Mouse (Mus musculus) frontal cortex, postnatal 36 days (tissue): Measurements from ENCODE around the gene Znrf1.
A peak's percentile ranks its signal among the peaks of the same experiment; 100 is the strongest.

ENCODE experiments used
- DNase-seq, 2 experiments: peaks; one replicate each; pipeline ENCODE4 v3.0.0; 2022; ENCODE audit warnings: low spot score in 2 of 2

Znrf1 gene

DNA sequence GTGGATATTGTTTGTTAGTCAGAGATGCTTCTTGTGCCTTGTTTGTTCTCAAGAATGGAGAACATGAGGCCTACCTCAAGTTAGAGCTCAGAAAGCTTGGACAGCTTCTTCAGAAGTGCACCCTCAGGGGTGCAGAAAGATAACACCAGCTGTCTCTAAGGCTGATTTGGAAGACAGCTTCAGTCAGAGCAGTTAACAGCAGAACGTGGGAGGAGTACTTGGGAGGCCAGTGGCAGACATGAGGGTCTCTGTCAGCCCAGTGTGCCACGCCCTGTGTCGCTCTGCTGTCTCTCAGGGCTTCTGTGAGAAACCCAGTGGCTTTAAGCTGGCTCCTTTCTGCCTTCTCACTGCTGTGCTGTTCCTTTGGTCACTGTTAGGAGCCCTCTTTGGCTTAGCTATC is 32.1 kb downstream of the Znrf1 start:
- DNase-seq = no peak

GRCm38 (mm10) chr8:111569926-111570325 is 34.0 kb downstream of the Znrf1 start:
- no peak for DNase-seq

DNA sequence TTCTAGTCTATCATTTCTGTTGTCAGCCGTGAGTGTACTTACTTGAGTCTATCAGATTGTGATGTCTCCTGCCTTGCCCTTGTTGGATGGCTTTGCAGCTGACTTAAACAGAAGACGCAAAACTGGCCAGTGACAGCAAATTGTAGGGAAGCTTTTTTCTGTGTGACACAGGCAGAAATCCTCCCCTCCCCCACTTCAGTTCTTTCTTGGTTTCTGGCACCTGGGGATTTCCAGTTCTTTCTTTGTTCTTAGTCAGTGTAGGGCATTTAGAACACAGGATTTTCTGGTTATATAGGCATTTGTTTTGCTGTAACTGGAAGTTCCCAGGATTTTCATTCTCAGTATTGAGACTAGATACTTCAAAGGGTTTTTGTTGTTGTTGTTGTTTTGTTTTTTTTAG is 34.5 kb downstream of the Znrf1 start:
- DNase-seq = no peak

DNA sequence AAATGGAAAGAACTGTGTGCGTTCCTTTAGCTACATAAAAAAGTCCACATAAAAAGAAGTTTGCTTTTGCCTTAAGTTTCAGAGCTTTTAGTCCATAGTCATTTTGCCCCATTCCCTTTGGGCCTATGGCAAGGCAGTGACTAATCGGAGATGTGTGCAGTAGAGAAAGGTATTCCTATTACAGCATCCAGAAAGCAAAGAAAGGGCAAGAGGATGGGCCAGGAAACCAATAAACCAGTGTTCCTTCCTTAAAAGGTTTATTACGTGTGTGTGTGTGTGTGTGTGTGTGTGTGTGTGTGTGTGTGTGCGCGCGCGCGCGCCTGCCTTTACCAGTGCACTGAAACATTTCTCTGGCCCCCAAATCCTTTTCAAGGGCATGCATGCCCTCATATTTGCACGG is 35.8 kb downstream of the Znrf1 start:
- DNase-seq = no peak

DNA sequence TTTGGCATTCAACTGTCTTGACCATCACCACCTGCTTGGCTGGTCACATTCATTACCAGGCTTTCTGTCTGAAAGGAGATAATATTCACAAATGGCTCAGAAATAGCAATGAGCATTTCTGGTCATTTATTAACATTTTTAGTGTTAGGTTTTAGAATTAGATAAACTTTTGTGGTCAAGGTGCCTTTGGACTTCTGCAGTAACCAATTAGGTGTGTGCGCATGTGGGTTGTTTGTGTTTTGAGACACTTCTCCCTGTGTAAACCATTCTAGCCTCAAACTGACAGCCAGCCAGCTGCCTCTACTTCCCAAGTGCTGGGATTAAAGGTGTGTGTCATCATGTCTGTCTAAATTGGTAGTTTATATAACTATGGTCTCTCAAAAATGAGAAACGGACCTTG is 36.5 kb downstream of the Znrf1 start:
- no peak for DNase-seq

DNA sequence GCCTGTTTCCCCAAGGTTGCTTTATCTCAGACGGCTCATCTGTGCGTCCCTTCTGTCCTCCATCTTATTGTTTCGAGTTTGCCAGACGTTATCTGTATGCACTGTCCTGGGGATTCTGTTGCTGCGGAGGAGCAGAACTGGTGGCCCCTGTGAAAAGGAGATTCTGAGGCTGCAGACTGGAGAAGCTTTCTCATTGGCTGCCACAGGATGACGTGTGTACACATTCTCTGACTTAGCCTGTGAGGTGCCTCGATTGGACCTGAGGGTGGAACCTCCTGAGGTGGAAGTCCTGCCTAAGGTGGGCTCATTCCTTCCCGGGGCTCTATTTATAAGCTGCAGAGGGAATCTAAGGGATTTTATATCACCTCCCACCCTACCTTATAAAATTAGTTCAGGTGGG is 37.7 kb downstream of the Znrf1 start:
- peak; percentile 36 to 69 for DNase-seq

GRCm38 (mm10) chr8:111574016-111574415 is 38.1 kb downstream of the Znrf1 start:
- DNase-seq = no peak

- no peak for DNase-seq
Measured at GRCm38 (mm10) chr8:111575492-111575891, 39.6 kb downstream of the Znrf1 start.

GRCm38 (mm10) chr8:111576501-111576900 is 40.6 kb downstream of the Znrf1 start:
- no peak for DNase-seq

DNA sequence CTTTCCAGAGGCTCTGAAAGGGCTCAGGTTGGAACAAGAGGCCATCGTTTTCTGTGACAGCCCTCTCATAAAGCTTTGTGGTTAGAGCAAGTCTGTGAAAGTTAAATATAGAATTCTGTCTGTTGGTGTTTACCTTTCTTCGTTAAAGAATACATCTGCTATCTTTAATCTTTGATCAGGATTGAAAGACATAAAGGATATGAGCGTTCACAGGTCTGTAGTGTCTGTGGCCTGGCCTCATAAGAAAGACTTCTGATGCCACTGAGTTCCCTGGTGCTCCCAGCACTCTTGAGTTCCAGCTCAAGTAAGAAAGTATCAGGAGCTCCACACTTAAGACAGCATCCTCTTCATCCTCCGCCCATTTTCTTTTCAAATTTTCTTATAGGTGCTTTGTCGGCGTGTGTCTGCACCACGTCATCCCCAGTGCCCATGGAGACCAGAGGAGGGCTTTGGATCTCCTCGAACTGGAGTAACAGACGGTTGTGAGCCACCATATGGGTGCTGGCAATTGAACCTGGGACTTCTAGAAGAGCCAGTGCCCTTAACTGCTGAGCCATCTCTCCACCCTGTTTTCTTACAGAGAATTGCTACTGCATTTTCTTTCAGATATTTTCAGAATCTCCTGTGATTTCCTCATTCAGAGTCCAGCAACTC is 42.1 kb downstream of the Znrf1 start:
- no peak for DNase-seq

DNA sequence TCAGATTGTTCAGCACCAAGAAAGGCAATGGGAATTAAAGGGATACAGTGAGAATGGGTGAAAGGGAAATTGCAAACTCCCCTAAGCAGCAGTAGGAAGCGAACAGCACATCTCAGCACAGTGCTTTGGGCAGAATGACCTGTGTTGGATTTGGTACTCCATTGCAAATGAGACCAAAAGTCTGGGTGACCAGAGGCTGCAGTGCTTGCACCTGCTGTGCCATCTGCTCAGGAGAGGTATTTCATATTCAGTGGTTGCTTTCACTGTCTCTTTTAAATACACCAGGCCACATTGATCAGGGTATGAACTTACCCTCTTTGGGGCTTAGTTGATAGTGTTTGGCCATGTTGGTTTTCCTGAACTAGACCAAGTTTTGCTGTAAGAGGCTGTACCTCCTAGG is 43.4 kb downstream of the Znrf1 start:
- no peak for DNase-seq

GRCm38 (mm10) chr8:111580306-111580705 is 44.4 kb downstream of the Znrf1 start:
- DNase-seq = no peak

GRCm38 (mm10) chr8:111582386-111582785 is 46.5 kb downstream of the Znrf1 start:
- DNase-seq = no peak

GRCm38 (mm10) chr8:111584946-111585345 is 49.0 kb downstream of the Znrf1 start:
- no peak for DNase-seq

DNA sequence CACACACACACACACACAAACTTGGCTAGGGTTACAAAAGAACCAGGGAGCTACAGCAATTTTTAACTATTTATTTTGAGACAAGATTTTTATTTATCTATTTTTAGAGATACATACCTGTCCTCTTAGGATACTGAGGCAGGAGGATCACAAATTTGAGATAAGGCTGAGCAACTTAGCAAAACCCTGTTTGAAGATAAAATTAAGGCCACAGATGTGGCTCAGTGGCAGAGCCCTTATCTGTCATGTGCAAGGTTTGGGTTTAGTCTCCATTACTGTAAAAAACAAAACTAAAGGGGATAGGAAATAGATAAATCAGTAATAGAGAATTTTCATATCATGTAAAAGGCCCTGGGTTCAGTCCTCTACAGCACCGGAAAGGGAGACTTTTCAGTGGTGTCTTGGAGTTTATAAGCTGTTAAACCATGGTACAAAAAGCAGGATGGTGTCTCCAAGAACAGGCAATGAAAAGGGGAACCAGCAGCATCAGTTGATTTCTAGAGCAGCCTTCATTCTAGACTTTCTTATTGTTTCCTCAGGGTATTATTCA is 51.7 kb downstream of the Znrf1 start:
- DNase-seq = no peak

GRCm38 (mm10) chr8:111588336-111588735 is 52.4 kb downstream of the Znrf1 start:
- DNase-seq = no peak

DNA sequence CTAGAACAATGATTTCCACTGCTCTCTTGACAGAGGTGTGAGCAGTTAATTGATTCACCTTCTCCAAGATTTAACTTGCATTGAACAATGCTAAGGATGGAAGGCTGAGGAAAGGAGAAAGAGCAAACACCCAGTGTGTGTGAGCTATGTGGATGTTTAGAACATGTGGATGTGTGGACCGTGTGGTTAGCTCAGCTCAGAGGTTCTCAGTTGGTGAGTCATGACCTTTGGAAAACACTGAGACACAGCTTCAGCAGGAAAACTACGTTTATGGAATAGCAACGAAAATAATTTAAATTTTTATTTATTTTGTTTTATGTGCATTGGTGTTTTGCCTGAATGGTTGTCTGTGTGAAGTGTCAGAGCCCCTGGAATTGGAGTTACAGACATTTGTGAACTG is 54.3 kb downstream of the Znrf1 start:
- no peak for DNase-seq

DNA sequence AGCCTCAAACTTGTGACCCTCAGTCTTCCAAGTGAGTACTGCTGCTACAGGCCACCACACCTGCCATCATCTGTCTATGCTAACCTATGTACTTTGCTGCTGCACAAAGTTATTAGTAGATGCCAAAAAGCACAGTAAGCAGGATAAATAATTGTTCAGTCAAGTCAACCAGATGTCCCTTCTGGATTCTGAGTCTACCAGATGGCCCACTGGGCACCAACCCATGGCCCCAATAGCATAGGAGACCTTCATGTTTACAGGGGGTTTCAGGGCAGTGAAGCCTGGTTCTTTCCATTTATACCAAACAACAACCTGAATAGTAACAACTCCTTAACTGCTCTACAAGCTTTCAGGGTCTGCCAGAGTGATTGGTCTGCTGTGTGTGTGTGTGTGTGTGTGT is 55.3 kb downstream of the Znrf1 start:
- no peak for DNase-seq

DNA sequence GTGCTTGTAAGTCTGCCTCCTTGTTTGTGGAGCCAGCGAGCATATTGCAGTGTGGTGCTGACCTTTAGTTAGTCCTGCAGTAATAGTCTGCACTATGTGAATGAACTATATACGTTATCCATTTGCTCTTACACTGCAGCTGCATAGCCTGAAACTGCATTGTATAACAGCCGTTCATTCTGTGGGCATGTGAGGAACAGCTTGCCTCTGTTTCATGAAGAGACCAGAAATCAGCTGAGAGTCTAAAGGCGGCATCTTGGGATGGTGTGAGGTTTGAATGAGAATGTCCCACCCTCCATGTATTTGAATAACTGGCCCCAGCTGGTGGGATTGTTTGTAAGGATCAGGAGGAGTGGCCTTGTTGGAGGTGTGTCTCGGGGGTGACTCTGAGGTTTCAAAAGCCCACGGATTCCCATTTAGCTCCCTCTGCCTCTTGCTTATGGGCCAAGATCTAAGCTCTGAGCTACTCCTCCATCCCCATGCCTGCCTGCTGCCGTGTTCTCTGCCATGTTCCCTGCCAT is 56.6 kb downstream of the Znrf1 start:
- DNase-seq = peak; percentile 28 to 55

DNA sequence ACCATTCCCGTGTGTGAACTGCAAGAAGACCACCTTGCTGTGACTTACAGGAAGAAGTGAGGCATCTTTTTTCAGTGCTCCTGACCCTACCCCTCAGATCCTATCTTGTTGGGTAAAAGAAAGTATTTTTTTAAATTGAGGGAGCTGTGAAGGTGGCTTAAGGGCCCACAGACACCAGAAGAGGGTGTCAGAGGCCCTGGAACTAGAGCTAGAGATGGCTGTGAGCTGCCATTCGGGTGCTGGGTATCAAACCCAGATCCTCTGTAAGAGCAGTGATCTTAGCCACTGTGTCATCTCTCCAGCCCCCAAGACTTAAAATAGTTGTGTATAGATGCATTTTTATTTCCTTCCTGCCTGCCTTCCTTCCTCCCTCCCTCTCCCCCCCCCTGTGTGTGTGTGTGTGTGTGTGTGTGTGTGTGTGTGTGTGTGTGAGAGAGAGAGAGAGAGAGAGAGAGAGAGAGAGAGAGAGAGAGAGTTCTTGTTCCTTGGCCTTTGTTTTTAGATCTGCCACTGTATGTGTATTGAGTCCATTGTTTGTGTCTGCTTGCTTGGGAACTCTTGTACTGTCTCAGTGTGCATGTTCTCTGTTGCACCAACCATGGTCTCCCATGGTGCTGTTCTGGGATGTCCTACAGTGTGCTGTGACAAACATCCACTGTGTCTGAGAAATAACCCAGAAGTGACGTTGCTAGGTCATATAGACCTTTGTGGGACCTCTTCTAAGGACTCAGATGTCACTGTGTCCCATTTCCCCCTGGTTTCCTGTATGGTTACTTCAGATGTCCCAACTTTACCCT is 58.3 kb downstream of the Znrf1 start:
- no peak for DNase-seq

GRCm38 (mm10) chr8:111594951-111595350 is 59.1 kb downstream of the Znrf1 start:
- DNase-seq = no peak

DNA sequence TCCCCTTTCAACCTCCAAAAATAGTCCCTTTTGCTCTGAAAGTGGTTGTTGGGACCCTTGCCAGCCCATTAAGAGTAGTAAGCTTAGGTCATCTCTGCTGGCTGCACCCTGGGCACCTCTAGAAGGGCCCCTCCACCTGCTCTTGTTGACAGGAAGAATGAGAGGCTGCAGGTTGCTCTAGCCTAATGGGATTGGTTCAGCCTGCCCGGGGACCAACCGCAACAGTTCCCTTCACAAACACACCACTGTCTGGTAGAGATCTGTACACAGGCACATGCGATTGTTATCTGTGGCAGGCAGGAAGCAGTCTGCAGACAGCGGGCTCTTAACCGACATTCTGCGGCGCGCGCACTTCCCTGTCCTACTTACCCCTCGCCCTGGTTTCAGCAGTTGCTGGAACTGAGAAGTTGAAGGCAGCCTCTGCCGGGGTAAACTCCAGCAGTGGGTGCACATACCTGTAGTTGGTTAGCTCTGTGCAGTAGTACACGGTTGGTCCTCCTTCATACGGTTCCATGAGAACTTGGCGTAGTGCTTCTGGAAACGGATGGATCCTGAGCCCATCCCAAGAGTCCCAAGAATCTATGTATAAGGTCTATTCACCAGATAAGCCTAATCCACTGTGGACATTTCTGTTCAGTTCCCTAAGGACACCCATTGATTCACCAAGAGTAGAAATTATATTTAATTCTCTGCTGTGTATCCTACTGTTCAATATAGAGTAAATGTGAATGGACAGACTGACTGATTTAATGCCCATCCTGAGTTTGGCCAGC is 60.0 kb downstream of the Znrf1 start:
- peak in 1 of 2 experiments; percentile 27 for DNase-seq
